Mouse (Mus musculus) macrophage (primary cell): ENCODE measurements around the gene Fam206a. TPM values are rescaled to one million over a fixed set of nuclear protein-coding genes. Genes with fewer than 3 reads are reported as not detected.

ENCODE experiments used
- H3K27ac ChIP-seq: fragments of 350-480 bp; formaldehyde crosslinking; 2 replicates; pipeline ENCODE4 v1.9.0; 2021
- H3K36me3 ChIP-seq: fragments of 350-480 bp; formaldehyde crosslinking; 2 replicates; pipeline ENCODE4 v1.9.0; 2021; ENCODE audit errors: inconsistent target
- H3K4me3 ChIP-seq: fragments of 350-480 bp; formaldehyde crosslinking; 2 replicates; pipeline ENCODE4 v1.9.0; 2021; ENCODE audit errors: inconsistent target
- H3K79me2 ChIP-seq: fragments of 350-480 bp; formaldehyde crosslinking; 2 replicates; pipeline ENCODE4 v1.9.0; 2021; ENCODE audit errors: inconsistent target
- WGBS: methylation state at CpG from one replicate; pipeline ENCODE4 v1.1.7; 2026; ENCODE audit warnings: inconsistent platforms; ENCODE audit not compliant: missing documents; 5-methylcytosine and 5-hydroxymethylcytosine counted together
- polyA plus RNA-seq: library from polyadenylated mRNA; stranded (reverse); fragments of 250-400 nt; gene quantifications from 3 replicates; pipeline ENCODE4 v1.2.4, GENCODE M21; 2018; ENCODE audit warnings: inconsistent platforms

Fam206a gene
- polyA plus RNA-seq, 1 experiment from 2014 or later, result 7.1 TPM

DNA sequence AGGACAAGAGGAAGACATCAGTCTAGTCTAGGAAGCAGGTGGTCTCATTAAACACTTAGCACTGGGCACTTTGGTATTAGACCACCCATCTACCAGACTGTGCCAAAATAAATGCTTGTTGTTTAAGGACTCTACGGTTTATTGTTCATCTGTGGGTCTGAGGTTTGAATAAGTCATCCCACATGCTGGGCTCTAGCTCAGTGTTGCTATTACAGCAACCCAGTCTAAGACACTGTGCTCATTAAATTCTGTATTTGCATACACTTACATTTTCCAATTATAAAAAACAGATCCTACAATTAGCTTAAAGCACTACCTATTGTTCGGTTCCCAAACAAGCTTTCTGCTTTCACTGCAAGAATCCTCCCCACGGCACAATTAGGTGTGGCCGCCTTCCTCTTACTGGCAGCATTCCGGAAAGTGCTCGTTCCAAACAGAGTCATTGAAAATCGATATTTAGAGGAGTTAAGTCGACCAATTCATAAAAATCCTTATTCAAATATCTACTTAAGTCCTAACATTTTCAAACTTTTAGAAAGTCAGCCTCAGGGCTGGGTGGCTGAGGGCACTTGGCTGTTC, 54.3 kb downstream of the Fam206a start:
- no peak overlapping the region for H3K4me3 ChIP-seq
- H3K79me2 ChIP-seq, result no peaks in the 10 kb centered on the region
- no peak overlapping the region for H3K27ac ChIP-seq
- 94% methylated on average over 8 of the region's 8 CpGs for WGBS
- H3K36me3 ChIP-seq, result no peaks in the 10 kb centered on the region

- Histone ChIP-seq H3K27ac (no peak overlapping the region), H3K4me3 (no peak overlapping the region), H3K36me3 (no peaks in the 10 kb centered on the region), H3K79me2 (no peaks in the 10 kb centered on the region)
- 93% methylated on average over 9 of the region's 9 CpGs for whole genome bisulfite sequencing
Observed at GRCm38 (mm10) chr4:56858733-56859132, 56.6 kb downstream of the Fam206a start.

Other genes starting within 250 kb of the Fam206a start
- gene Gm26657, start 62.3 kb upstream of the Fam206a start, polyA plus RNA-seq, result not detected in 3 replicates
- gene Actl7b, start 60.9 kb upstream of the Fam206a start, polyA plus RNA-seq, result not detected in 3 replicates
- not detected in 3 replicates for gene Actl7a, start 58.9 kb upstream of the Fam206a start, polyA plus RNA-seq
- gene Elp1, start within 50 bp of the Fam206a start, polyA plus RNA-seq, result 10.4 to 24.1 TPM (median 15.0 TPM) in 3 replicates
- 0.23 to 0.53 TPM (median 0.35 TPM) in 3 replicates for gene Ctnnal1, start 62.8 kb downstream of the Fam206a start, polyA plus RNA-seq
- 6.2 to 12.1 TPM (median 8.7 TPM) in 3 replicates for gene Tmem245, start 145.1 kb downstream of the Fam206a start, polyA plus RNA-seq
- not detected in 3 replicates for gene Frrs1l, start 188.0 kb downstream of the Fam206a start, polyA plus RNA-seq